Mouse (Mus musculus): Measurements from ENCODE around the gene Kdelr2.

The Kdelr2 gene

DNA sequence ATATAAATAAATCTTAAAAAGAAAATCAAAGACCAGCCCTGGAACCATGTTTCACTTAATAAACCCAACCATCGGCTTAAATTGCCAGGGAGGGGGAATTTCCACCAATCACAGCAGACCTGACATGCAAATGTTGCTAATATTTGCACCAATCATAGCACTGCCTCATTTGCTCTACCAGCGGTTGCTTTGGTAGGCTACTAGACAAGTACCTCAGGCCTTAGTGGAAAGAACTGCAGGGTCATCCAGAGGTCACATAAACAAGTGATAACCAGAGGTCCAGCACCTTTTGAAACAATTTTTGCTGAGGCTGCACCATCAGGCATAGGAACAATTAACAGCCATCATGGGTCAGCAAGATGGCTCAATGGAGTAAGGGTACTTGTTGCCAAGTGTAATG, 2.1 kb upstream of the Kdelr2 start:
- DNase-seq, result no peak

DNA sequence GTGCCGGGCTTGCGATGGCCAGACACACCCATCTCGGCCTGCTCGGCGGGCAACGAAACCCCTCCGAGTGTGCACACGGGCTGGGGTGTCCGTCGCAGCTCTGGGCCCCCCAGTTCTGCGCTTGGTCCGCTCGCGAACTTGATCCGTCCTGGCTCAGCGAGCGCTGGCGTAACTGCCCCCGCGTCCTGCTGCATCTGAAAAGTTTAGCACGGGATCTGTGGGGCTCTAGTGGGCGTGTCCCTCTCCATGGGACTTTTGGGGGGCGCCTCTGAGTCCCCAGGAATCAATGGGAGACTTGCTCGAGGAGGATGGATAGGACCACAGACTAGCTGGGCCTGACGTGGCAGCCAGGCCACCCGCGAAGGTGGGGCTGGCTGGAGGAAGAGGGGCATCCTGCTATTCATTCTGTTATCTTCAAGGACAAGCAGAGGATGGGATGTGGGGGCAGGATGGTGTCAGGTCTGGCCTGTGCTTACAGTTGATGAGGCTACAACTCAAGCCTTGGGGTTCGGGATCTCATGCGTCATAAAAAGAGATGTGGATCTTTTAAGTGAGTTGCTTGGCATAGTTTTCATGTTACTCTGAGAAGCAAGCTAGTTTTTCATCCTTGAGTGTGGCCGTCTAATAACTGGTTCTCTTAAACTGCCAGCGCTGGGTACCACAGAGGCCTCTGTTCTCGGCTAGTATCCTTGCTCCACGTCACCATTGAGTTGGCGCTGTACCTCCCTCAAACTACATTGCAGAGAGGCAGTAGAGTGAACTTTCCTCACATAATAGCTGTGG, 701 bp downstream of the Kdelr2 start:
- peak; percentile 9 for DNase-seq

- DNase-seq, result no peak
Observed at GRCm38 (mm10) chr5:143405200-143405599, 1.6 kb downstream of the Kdelr2 start.

DNA sequence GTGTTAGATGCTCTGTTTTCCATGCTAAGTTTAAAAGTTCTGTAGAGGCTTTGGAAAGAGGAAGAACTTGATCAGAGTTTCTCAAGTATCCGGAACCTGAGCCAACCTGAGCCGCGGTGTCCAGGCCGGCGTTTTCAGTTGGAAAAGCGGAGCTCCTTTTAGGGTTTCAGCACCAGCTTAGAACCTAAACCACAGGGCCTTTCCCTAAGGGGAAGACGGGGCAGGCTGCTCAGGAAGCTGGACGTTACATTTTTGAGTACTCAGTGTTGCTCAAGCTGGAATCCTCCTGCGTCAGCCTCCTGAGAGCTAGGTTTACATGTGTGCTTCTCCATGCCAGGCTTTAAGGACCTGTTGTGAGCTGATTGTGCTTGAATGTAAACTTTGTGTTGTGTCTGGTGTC, 2.9 kb downstream of the Kdelr2 start:
- DNase-seq, result no peak

DNA sequence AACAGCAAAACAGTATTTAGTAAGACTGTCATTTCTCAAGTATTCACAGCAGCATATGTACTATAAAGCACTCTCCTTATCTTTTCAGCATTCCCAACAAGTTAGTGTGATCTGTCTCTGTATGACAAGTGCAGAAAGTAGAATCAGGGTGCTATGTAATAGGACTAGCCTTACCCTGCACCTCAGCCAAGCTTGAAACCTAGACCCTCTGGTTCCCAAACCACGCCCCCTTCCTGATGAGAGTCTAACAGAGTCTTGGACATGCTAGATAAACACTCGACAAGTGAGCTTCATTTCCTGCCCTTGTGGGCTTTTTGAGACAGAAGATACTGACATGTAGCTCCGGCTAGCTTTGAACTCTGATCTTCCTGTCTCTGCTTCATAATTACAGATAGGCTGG, 5.6 kb downstream of the Kdelr2 start:
- DNase-seq, result peak; percentile 61

GRCm38 (mm10) chr5:143410841-143411395, 7.3 kb downstream of the Kdelr2 start:
- DNase-seq, result peak; percentile 46

GRCm38 (mm10) chr5:143421484-143421883, 17.8 kb downstream of the Kdelr2 start:
- DNase-seq, result no peak

- DNase-seq, result no peak
Observed at GRCm38 (mm10) chr5:143422990-143423389, 19.4 kb downstream of the Kdelr2 start.

DNA sequence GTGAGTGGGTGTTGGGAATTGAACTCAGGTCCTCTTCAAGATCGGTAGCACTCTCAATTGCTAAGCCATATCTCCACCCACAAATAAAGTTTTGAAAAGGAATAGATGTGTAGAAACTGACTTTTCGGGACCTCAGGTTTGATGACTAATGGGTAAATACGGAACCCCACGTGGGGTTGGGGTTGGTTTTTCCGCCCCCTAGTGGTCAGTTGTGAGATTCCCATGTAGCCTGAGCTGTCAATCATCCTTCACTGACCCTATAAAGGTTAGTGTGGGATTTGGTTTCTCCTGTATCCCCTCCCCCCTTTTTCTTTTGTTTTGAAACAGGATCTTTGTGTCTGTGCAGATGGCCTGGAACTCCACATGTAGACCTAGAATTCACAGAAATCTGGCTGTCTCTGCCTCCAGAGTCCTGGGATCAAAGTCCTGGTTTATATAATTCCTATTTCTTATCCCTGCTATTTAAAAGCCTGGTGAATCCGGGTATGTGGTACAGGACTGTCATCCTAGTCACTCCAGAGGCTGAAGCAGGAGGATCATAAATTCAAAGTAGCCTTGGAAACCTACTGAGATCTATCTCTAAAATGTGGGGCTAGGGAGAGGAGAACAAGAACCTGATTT, 20.4 kb downstream of the Kdelr2 start:
- DNase-seq, result peak; percentile 80

DNA sequence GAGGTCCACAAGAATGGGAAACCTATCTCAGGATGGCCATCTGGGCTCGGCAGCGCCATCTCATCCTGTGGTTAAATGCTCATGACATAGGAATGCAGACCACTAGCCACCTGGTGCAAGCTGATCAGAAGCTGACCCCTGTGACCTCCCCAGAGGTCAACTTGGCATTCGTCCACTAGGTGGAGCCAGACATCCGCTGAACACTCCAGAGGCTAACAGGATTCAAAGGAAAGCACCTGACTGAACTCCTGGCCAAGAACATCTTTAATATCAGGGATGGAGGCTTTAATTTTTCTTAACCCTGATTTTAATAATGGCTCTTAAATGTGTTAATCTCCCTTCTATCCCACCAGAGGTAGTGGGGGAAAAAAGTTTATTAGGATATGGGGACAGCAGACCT, 30.8 kb downstream of the Kdelr2 start:
- peak; percentile 85 for DNase-seq

- no peak for DNase-seq
Observed at GRCm38 (mm10) chr5:143441298-143441697, 37.7 kb downstream of the Kdelr2 start.

DNA sequence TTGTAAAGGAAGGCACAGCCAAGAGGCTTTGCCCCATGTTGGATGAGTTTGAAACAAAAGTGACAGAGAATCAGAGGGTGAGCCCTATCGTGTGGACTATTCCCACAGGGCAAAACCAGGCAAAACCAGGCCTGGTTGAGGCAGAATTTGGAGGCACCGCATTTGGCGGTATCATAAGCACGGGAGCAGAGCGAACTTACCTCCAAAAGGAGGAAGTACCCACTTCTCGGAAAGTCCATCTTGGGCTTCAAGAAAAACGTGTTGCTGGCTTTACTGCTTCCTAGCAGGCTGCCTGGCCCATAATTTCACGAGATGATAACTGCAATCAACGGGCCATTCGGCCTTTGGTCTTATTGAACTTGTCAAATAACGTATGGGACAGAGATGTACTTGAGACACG, 38.1 kb downstream of the Kdelr2 start:
- no peak for DNase-seq

DNA sequence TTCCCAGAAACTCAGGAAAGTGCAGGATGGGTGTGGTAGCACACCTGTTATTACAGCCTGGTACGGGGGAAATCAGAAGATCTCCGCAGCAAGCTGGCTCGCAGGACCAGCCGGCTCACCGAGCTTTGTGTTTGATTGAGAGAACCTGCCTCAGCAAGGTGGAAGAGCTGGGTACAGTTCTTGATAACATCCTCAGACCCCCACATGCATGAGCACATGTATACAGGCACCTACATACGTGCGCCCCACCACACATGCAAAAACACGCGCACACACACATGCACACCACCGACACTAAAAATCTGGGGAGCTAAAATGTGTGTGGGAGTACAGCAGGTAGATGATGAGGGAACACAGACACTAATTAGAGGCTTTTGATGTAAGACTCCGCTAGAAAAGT, 60.0 kb downstream of the Kdelr2 start:
- no peak for DNase-seq

DNA sequence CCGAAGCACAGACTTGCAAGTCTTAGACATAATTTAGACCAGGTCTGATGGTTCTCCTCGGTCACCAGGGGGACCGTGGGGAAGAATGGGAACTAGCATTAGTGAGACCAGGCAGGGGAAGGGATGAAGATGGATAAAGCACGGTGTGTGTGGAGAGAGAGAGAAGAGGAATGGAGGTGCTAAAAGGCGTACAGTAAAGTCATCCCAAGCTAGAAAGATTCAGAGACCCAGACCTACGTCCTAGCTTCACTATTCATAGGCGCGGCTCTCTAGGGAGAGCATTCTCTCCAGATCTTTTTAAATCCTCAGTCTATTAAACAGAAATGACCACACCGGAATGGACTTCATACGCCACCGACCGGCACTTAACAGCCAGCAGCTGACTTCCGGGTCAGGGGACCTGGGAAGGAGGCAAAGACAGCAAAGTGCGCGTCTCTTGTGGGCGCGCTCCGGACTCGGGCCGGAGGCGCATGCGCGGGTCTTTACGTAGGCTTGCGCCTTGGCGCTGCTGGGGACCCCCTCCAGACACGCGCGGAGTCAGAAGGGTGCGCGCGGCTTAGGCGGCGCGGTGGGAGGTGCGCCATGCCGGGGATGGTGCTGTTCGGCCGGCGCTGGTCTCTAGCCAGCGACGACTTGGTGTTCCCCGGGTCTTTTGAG, 60.6 kb downstream of the Kdelr2 start, which contains the start of gene Daglb:
Daglb (plus strand) TSS at position 485 of the 657 bp plus-strand sequence.
- DNase-seq, result peak; percentile 93

DNA sequence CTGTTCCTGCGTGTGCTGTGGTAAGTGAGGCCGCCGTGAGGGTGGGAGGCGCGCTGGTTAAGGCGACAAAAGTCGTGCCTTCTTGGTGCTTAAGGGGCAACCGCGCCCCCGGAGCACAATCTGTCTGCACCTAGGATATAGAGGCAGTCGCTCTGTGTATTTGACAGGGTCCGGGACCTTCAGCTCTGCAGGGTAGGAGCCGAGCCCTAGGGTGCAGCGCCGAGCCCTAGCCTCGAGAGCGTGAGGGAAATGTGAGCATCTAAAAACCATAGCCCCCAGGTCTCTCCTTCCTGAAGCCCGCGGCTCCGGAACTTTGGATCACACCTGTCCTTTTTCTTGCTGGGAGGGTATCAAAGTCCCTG, 61.1 kb downstream of the Kdelr2 start:
- no peak for DNase-seq

- DNase-seq, result no peak
Observed at GRCm38 (mm10) chr5:143465156-143466085, 61.8 kb downstream of the Kdelr2 start.

DNA sequence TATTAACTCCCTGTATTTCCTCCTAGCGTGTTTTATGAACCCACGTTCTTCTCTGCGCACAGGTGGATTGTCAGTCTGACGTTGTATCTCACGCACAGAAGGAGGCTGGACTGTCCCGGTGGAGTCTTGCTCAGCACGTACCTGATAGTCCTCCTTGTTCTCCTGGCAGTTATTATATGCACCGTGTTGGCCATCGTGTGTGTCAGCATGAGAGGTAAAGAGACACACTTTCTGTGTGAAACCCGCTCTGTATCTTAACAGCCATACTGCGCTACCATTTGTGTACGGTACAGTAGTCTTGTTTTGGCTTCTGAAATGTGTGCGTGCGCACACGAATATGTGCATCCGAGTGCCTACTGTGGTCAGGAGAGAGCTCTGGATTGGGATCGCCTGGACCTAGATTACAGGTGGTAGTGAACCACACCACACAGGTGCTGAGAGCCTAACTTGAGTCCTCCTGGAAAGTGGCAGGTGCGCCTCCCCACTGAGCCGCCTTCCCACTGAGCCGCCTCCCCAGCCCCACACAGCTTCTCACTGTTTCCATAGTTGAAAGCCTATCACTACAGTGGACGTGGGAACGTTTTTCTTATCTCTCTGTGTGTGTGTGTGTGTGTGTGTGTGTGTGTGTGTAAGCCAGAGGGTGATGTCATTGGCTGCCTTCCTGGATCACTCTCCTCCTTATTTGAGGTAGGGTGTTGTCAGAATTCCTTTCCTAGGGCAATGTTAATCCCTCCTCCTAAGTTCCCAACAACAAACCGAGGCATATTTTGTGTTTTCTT, 63.4 kb downstream of the Kdelr2 start:
- no peak for DNase-seq

- no peak for DNase-seq
Observed at GRCm38 (mm10) chr5:143467931-143468330, 64.3 kb downstream of the Kdelr2 start.

DNA sequence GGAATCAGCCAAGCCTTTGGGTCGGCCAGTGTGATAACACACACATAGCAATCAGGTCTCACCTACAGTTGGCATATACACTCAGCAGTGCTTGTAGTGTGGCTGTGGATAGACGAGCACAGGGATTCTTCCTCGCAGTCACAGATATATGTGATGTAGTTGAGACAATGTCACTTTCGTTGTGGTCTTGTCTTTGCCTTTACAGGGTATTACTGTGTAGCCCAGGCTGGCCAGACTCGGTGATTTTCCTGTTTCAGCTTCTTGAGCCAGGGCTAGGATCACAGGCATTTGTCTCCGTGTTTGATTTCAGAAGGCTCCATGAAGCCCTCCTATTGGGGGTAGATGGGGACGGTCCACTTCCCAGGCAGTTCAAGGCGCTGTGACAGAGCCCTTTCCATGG, 66.0 kb downstream of the Kdelr2 start:
- DNase-seq, result no peak

DNA sequence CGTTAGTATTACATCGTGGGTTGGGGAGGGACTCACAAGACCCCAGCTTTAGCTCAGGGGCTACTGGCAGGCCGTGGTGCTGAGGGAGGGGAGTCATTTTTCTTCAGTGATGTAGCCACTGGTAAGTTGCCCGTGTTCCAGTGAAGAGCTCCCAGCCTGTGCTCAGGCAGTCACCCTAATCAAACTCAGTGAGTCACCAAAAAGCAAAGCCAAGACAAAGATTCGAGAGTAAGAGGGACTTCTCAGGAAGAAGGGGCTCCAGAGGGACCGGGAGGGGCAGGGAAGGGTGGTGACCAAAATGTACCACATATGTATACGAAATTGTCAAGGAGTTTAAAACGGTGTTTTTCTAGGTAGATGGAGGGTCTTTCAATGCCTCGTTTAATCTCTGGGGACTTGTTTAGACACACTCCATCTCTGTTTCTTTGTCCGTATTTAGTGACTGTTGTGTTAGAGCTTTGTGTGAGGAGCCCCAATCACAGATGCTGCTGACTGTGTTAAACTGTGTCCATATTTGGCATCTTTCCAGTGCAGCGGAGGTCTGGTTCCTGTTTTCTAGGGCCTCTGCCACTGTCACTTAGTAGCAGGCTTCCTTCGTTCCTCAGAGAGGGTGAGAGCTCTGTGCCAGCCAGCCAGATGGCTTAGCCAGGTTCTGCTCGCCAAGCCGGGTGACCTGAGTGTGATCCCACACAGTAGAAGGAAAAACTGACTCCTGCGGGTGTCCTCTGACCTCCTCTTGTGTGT, 67.0 kb downstream of the Kdelr2 start:
- peak; percentile 79 for DNase-seq

DNA sequence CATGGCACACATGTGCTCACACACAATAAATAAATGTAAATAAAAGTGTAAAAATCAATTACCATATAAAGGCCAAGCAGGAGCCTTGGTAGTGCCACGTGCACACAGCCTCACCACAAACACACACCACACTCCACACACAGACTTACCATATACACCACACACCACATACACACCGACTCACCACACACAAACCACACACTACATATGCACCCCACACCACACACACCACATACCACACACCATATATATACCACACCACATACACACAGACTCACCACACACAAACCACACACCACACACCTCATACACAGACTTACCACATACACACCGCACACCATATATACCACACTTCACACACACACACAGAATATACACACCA, 67.5 kb downstream of the Kdelr2 start:
- DNase-seq, result no peak
